Mouse (Mus musculus) heart, adult 2 months (tissue): ENCODE data around the gene S1pr5.

Experiments
- CTCF ChIP-seq: fragments of 200-600 bp; IDR thresholded peaks from 2 replicates; pipeline ENCODE4 v1.8.1; 2022; ENCODE audit warnings: antibody characterized with exemption, mild to moderate bottlenecking, moderate library complexity
- EP300 ChIP-seq: fragments of 200-500 bp; IDR thresholded peaks from 2 replicates; pipeline ENCODE4 v1.6.1; 2011; ENCODE audit warnings: low read depth, low read length, control low read depth; ENCODE audit not compliant: insufficient read depth
- POLR2A ChIP-seq: fragments of 200-500 bp; IDR thresholded peaks from 2 replicates; pipeline ENCODE4 v1.6.1; 2011; ENCODE audit warnings: mild to moderate bottlenecking, low read depth, low read length, control low read depth; ENCODE audit not compliant: insufficient read depth

- TF ChIP-seq CTCF (no peak), EP300 (no peak), POLR2A (no peak)
Measured at GRCm38 (mm10) chr9:21277776-21278175, 29.5 kb upstream of the S1pr5 start.
